Mouse (Mus musculus) MEL (cell line): Measurements from ENCODE around the gene Gstm2. TPM values are rescaled to one million over a fixed set of nuclear protein-coding genes. Genes with fewer than 3 reads are reported as not detected.

Experiments
- DNase-seq: peaks from one replicate; pipeline ENCODE4 v3.0.0; 2011; ENCODE audit warnings: low read depth, low spot score
- H3K27ac ChIP-seq: 2 replicates; pipeline ENCODE4 v1.5.1; 2012; ENCODE audit warnings: low read depth, mild to moderate bottlenecking, control low read depth, low read length, moderate library complexity; ENCODE audit not compliant: control insufficient read depth
- H3K27me3 ChIP-seq, 2 experiments: fragments of 150-350 bp in 1 of 2; sonication (generic) in 1 of 2; 2 replicates each; pipeline ENCODE4 v1.6.1; 2012; ENCODE audit warnings: low read length in 2 of 2, mild to moderate bottlenecking in 2 of 2, improper control_type of control experiment in 1 of 2, moderate library complexity in 1 of 2; ENCODE audit not compliant: insufficient read depth in 2 of 2, control insufficient read depth in 1 of 2
- H3K36me3 ChIP-seq, 2 experiments: 2 replicates each; pipeline ENCODE4 v1.6.1; 2012 to 2014; ENCODE audit warnings: low read length in 2 of 2, improper control_type of control experiment in 1 of 2, inconsistent platforms in 1 of 2, mild to moderate bottlenecking in 1 of 2; ENCODE audit not compliant: insufficient read depth in 2 of 2, control insufficient read depth in 1 of 2
- H3K4me1 ChIP-seq, 2 experiments: fragments of 150-350 bp in 1 of 2; sonication (generic) in 1 of 2; 2 replicates each; pipeline ENCODE4 v1.6.1; 2012; ENCODE audit warnings: low read length in 2 of 2, improper control_type of control experiment in 1 of 2, mild to moderate bottlenecking in 1 of 2; ENCODE audit not compliant: insufficient read depth in 2 of 2, control insufficient read depth in 1 of 2
- H3K4me3 ChIP-seq, 2 experiments: fragments of 150-350 bp in 1 of 2; sonication (generic) in 1 of 2; 2 replicates each; pipeline ENCODE4 v1.5.1; 2012; ENCODE audit warnings: low read depth in 2 of 2, low read length in 2 of 2, mild to moderate bottlenecking in 2 of 2, moderate library complexity in 2 of 2, control low read depth in 1 of 2, improper control_type of control experiment in 1 of 2; ENCODE audit not compliant: control insufficient read depth in 1 of 2, insufficient read depth in 1 of 2
- H3K79me2 ChIP-seq: 2 replicates; pipeline ENCODE4 v1.6.1; 2012; ENCODE audit warnings: mild to moderate bottlenecking, low read length, moderate library complexity; ENCODE audit not compliant: control insufficient read depth, poor library complexity, insufficient read depth
- H3K9ac ChIP-seq: 2 replicates; pipeline ENCODE4 v1.6.1; 2012; ENCODE audit warnings: low read depth, mild to moderate bottlenecking, control low read depth, low read length, moderate library complexity; ENCODE audit not compliant: control insufficient read depth, poor library complexity, severe bottlenecking
- H3K9me3 ChIP-seq: fragments of 150-350 bp; sonication (generic); replicated peaks from 2 replicates; pipeline ENCODE4 v1.6.1; 2012; ENCODE audit warnings: mild to moderate bottlenecking, low read length, improper control_type of control experiment, moderate library complexity; ENCODE audit not compliant: insufficient read depth
- BHLHE40 ChIP-seq: IDR thresholded peaks from 2 replicates; pipeline ENCODE4 v1.6.1; 2012; ENCODE audit warnings: low read depth, mild to moderate bottlenecking, inconsistent platforms, low read length, improper control_type of control experiment, borderline replicate concordance
- CHD1 ChIP-seq: IDR thresholded peaks from 2 replicates; pipeline ENCODE4 v1.6.1; 2012; ENCODE audit warnings: low read depth, mild to moderate bottlenecking, inconsistent platforms, low read length, improper control_type of control experiment
- CTCF ChIP-seq, 3 experiments: IDR thresholded peaks in 2 of 3; conservative IDR thresholded peaks in 1 of 3; 2 replicates each; pipeline ENCODE4 v1.5.1; 2011 to 2012; ENCODE audit warnings: low read length in 3 of 3, low read depth in 2 of 3, mild to moderate bottlenecking in 2 of 3, improper control_type of control experiment in 1 of 3, inconsistent platforms in 1 of 3, mixed read lengths in 1 of 3, moderate library complexity in 1 of 3; ENCODE audit not compliant: control insufficient read depth in 1 of 3, insufficient read depth in 1 of 3, poor library complexity in 1 of 3, severe bottlenecking in 1 of 3
- E2F4 ChIP-seq: IDR thresholded peaks from 2 replicates; pipeline ENCODE4 v1.6.1; 2011; ENCODE audit warnings: low read depth, low read length, improper control_type of control experiment, borderline replicate concordance
- ELF1 ChIP-seq: IDR thresholded peaks from 2 replicates; pipeline ENCODE4 v1.6.1; 2014; ENCODE audit warnings: low read depth, mild to moderate bottlenecking, inconsistent platforms, low read length, improper control_type of control experiment, moderate library complexity
- EP300 ChIP-seq, 2 experiments: IDR thresholded peaks; 2 replicates each; pipeline ENCODE4 v1.6.1; 2011; ENCODE audit warnings: improper control_type of control experiment in 2 of 2, low read length in 2 of 2, low read depth in 1 of 2, mild to moderate bottlenecking in 1 of 2
- GABPA ChIP-seq: IDR thresholded peaks from 2 replicates; pipeline ENCODE4 v1.6.1; 2012; ENCODE audit warnings: low read depth, mild to moderate bottlenecking, inconsistent platforms, low read length, improper control_type of control experiment, moderate library complexity
- HCFC1 ChIP-seq: IDR thresholded peaks from 2 replicates; pipeline ENCODE4 v1.6.1; 2012; ENCODE audit warnings: low read depth, mild to moderate bottlenecking, inconsistent platforms, low read length, improper control_type of control experiment, moderate library complexity
- JUND ChIP-seq: IDR thresholded peaks from 2 replicates; pipeline ENCODE4 v1.6.1; 2011; ENCODE audit warnings: low read depth, mild to moderate bottlenecking, improper control_type of control experiment, low read length
- MXI1 ChIP-seq: IDR thresholded peaks from 2 replicates; pipeline ENCODE4 v1.6.1; 2011; ENCODE audit warnings: mild to moderate bottlenecking, low read depth, low read length, improper control_type of control experiment
- NELFE ChIP-seq: IDR thresholded peaks from 2 replicates; pipeline ENCODE4 v1.6.1; 2011; ENCODE audit warnings: low read depth, low read length, improper control_type of control experiment
- POLR2AphosphoS5 ChIP-seq: IDR thresholded peaks from 2 replicates; pipeline ENCODE4 v1.6.1; 2012; ENCODE audit warnings: low read depth, borderline replicate concordance, mild to moderate bottlenecking, inconsistent platforms, low read length, moderate library complexity, mixed read lengths
- SIN3A ChIP-seq: IDR thresholded peaks from 2 replicates; pipeline ENCODE4 v1.6.1; 2012; ENCODE audit warnings: low read length, improper control_type of control experiment, inconsistent platforms
- TAL1 ChIP-seq: IDR thresholded peaks from 2 replicates; pipeline ENCODE4 v1.6.1; 2012; ENCODE audit warnings: mild to moderate bottlenecking, inconsistent platforms, low read length, moderate library complexity, mixed read lengths
- TBP ChIP-seq: IDR thresholded peaks from 2 replicates; pipeline ENCODE4 v1.8.0; 2011; ENCODE audit warnings: low read depth, low read length, improper control_type of control experiment
- ZC3H11A ChIP-seq: IDR thresholded peaks from 2 replicates; pipeline ENCODE4 v1.6.1; 2012; ENCODE audit warnings: low read depth, mild to moderate bottlenecking, inconsistent platforms, low read length, improper control_type of control experiment
- ZMIZ1 ChIP-seq: IDR thresholded peaks from 2 replicates; pipeline ENCODE4 v1.6.1; 2012; ENCODE audit warnings: low read depth, mild to moderate bottlenecking, inconsistent platforms, low read length, improper control_type of control experiment, moderate library complexity
- polyA plus RNA-seq, 2 experiments: library from polyadenylated mRNA; stranded (reverse) in 1 of 2; unstranded in 1 of 2; fragments of >175 nt in 1 of 2; fragments of >200 nt in 1 of 2; gene quantifications; 2 replicates each; pipeline versions ENCODE4 v1.2.1 to v1.2.4; 2012; ENCODE audit warnings: low replicate concordance in 2 of 2, low read depth in 1 of 2; ENCODE audit not compliant: insufficient read length in 2 of 2, insufficient read depth in 1 of 2, missing spikeins in 1 of 2
- total RNA-seq: library from RNA; depleted of rRNA; stranded (reverse); fragments of 300-350 nt; gene quantifications from 2 replicates; pipeline ENCODE4 v1.2.3, GENCODE M21; 2012

Gene Gstm2
- total and polyA plus RNA-seq, 3 experiments, result not detected

DNA sequence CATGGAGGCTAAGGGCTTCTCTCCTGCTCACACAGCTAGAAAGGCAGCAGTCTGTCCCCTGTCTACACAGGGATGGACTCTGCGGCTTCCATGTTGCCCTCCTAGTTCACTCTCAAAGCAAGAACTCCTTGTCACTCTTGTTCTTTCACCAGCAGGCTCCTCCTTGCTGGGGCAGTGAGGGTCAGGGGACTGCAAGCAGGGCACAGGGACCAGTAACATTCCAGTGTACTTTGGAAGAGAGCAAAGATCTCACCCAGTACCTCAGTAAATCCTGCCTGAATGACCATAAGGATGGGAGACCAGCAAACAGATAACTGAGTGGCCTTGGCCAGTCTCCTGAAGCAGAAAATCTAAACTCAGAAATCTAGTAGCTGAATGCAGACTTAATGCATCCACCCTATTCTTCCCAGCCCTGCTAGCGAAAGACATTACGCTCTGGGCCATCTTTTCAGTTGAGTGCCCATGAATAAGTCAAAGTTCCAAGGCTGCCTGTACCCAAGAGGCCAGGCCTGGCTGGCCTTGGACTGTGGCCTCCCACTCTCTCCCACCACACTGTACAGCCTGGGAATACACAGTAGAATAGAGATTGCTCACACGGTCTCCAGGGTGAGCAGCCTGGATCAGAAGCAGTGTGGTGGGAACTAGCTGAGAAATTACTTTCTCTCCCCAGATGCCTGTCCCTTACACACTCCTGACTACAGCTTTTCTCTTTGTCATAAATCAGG lies 42.5 kb upstream of the Gstm2 start:
- Histone ChIP-seq H3K79me2 (no peaks in the 10 kb centered on the region), H3K36me3 (no peaks in the 10 kb centered on the region), H3K4me1 (peaks cover 0 to 3% of the 10 kb centered on the region in 2 experiments; a peak in 1 of 4 replicates), H3K27ac (no peak overlapping the region), H3K9me3 (no peaks in the 10 kb centered on the region), H3K9ac (no peak overlapping the region), H3K4me3 (no peak overlapping the region), H3K27me3 (peaks cover 6% of the 10 kb centered on the region in 2 experiments; a peak in 3 of 4 replicates)
- no peak for DNase-seq
- TF ChIP-seq E2F4 (no peak), ZMIZ1 (no peak), JUND (no peak), ELF1 (no peak), BHLHE40 (no peak)

DNA sequence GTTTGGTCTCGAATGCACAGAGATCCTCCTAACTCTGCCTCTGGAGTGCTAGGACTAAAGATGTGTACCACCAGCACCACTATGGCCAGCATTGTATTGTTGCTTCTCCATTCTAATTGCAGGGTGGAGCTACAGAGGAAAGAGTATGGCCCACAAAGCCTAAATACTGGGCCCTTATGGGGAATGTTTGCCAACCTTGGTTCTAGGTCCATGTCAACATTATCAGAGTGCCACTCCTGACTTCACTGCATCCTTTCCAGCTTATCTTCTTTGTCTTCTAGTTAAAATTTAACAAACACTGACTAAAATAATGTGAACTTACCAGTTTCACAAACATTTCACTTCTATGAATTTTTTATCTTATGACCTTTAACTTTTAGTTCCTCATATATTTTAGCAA lies 40.3 kb upstream of the Gstm2 start:
- Histone ChIP-seq H3K9ac (no peak overlapping the region), H3K4me1 (peaks cover 0 to 3% of the 10 kb centered on the region in 2 experiments; a peak in 1 of 4 replicates), H3K4me3 (no peak overlapping the region), H3K27me3 (peaks cover 0 to 10% of the 10 kb centered on the region in 2 experiments; a peak in 2 of 4 replicates), H3K27ac (no peak overlapping the region), H3K36me3 (no peaks in the 10 kb centered on the region), H3K9me3 (no peaks in the 10 kb centered on the region), H3K79me2 (no peaks in the 10 kb centered on the region)
- DNase-seq, result no peak
- TF ChIP-seq GABPA, result no peak
- TF ChIP-seq MXI1, result no peak
- TF ChIP-seq ZC3H11A, result no peak
- no peak for TF ChIP-seq CHD1
- no peak for TF ChIP-seq CTCF (IDR thresholded peaks at IDR 0.05 in 2 of 3, conservative IDR thresholded peaks at IDR 0.05 in 1 of 3; ENCODE audit: control insufficient read depth in 1 of 3, insufficient read depth in 1 of 3, low read depth in 2 of 3, low read length in 3 of 3, poor library complexity in 1 of 3, severe bottlenecking in 1 of 3)
- TF ChIP-seq NELFE, result no peak
- no peak for TF ChIP-seq SIN3A
- no peak for TF ChIP-seq TBP
- TF ChIP-seq HCFC1, result no peak
- no peak for TF ChIP-seq TAL1
- no peak for TF ChIP-seq EP300 (IDR thresholded peaks at IDR 0.05; ENCODE audit: low read depth in 1 of 2, low read length in 2 of 2)
- TF ChIP-seq POLR2AphosphoS5, result no peak
